Comparison of ENCODE assay signal across 8 mouse cellular contexts in genomic region chr7:16885271-16885776, GRCm38 (mm10). TPM values are rescaled to one million over a fixed set of nuclear protein-coding genes. Genes with fewer than 3 reads are reported as not detected.
DNase-seq lines count a peak whose midpoint lies in the region; ATAC-seq lines count a peak whose summit lies in the region.

No protein-coding gene starts in this region.

- no peak for DNase-seq in heart, postnatal 10 days
- peak; percentile 69 for DNase-seq in R1 (ENCODE audit: low read depth, low spot score)
- peak; percentile 46 for DNase-seq in hindbrain, embryonic 11.5 days (ENCODE audit: low spot score)
- DNase-seq in midbrain, embryonic 11.5 days (ENCODE audit: low spot score, missing footprints): no peak
- DNase-seq in right cerebral cortex, adult 2 months (ENCODE audit: low spot score in 2 of 2): no peak
- DNase-seq in layer of hippocampus, adult 9-10 months (ENCODE audit: low spot score): no peak
- no peak for DNase-seq in cerebellum, postnatal 4 days (ENCODE audit: low spot score in 2 of 2)

- H3K36me3 ChIP-seq in heart, embryonic 13.5 days: peaks cover 89% of the 10 kb centered on the region
- peaks cover 7% of the 10 kb centered on the region; the same call in 1 of the 2 replicates for H3K36me3 ChIP-seq in hindbrain, embryonic 11.5 days (ENCODE audit: control insufficient read depth, insufficient read depth, low read length)
- peaks cover 8% of the 10 kb centered on the region; the same call in 1 of the 2 replicates for H3K36me3 ChIP-seq in midbrain, embryonic 11.5 days (ENCODE audit: control insufficient read depth, insufficient read depth, low read length)

- no peak overlapping the region for H3K27ac ChIP-seq in heart, embryonic 13.5 days (replicated peaks)
- no peak overlapping the region; the same call in 1 of the 2 replicates for H3K27ac ChIP-seq in hindbrain, embryonic 11.5 days (ENCODE audit: low read depth, low read length)
- H3K27ac ChIP-seq in midbrain, embryonic 11.5 days (ENCODE audit: low read depth, low read length): no peak overlapping the region

- H3K27me3 ChIP-seq in heart, embryonic 13.5 days (replicated peaks): peaks cover 25% of the 10 kb centered on the region
- peaks cover 38% of the 10 kb centered on the region for H3K27me3 ChIP-seq in hindbrain, embryonic 11.5 days (ENCODE audit: control insufficient read depth, insufficient read depth, low read length)
- peaks cover 41% of the 10 kb centered on the region for H3K27me3 ChIP-seq in midbrain, embryonic 11.5 days (ENCODE audit: control insufficient read depth, insufficient read depth, low read length)

- H3K9me3 ChIP-seq in heart, embryonic 13.5 days: peaks cover 20% of the 10 kb centered on the region
- peaks cover 6% of the 10 kb centered on the region; the same call in 1 of the 2 replicates for H3K9me3 ChIP-seq in hindbrain, embryonic 11.5 days (ENCODE audit: control insufficient read depth, low read length)
- H3K9me3 ChIP-seq in midbrain, embryonic 11.5 days (ENCODE audit: control insufficient read depth, low read length): peaks cover 7% of the 10 kb centered on the region

- peak overlapping the region; percentile 39 for H3K4me3 ChIP-seq in heart, embryonic 13.5 days
- peak overlapping the region; percentile 21; the same call in 1 of the 2 replicates for H3K4me3 ChIP-seq in hindbrain, embryonic 11.5 days (ENCODE audit: low read depth, low read length)
- peak overlapping the region; percentile 23 for H3K4me3 ChIP-seq in midbrain, embryonic 11.5 days (ENCODE audit: low read depth, low read length)

- intact Hi-C loops in heart, postnatal 10 days (cut with DNase I): no loop called here

- ATAC-seq in heart, embryonic 13.5 days (ENCODE audit: extremely low read depth, insufficient number of reproducible peaks, low FRiP score, low TSS enrichment): no peak
- ATAC-seq in hindbrain, embryonic 11.5 days (ENCODE audit: low FRiP score): no peak
- ATAC-seq in midbrain, embryonic 11.5 days (ENCODE audit: low FRiP score): peak; percentile 26

- peak overlapping the region; percentile 37; the same call in 1 of the 2 replicates for H3K9ac ChIP-seq in heart, embryonic 13.5 days
- H3K9ac ChIP-seq in hindbrain, embryonic 11.5 days (ENCODE audit: low read depth, low read length): no peak overlapping the region
- H3K9ac ChIP-seq in midbrain, embryonic 11.5 days (ENCODE audit: low read length): no peak overlapping the region

- H3K4me2 ChIP-seq in heart, embryonic 13.5 days: peak overlapping the region; percentile 53
- peak overlapping the region; percentile 28 for H3K4me2 ChIP-seq in hindbrain, embryonic 11.5 days (replicated peaks; ENCODE audit: low read depth, low read length)
- peak overlapping the region; percentile 5; the same call in 1 of the 2 replicates for H3K4me2 ChIP-seq in midbrain, embryonic 11.5 days

- WGBS in heart, embryonic 13.5 days: 14% methylated on average over 88 of the region's 95 CpGs
- 14% methylated on average over 56 of the region's 95 CpGs for WGBS in hindbrain, embryonic 11.5 days
- 11% methylated on average over 77 of the region's 95 CpGs for WGBS in midbrain, embryonic 11.5 days

- H3K4me1 ChIP-seq in heart, embryonic 13.5 days: peaks cover 43% of the 10 kb centered on the region
- H3K4me1 ChIP-seq in hindbrain, embryonic 11.5 days (replicated peaks; ENCODE audit: control insufficient read depth, insufficient read depth, low read length): peaks cover 3% of the 10 kb centered on the region; the same call in 1 of the 2 replicates
- H3K4me1 ChIP-seq in midbrain, embryonic 11.5 days (ENCODE audit: control insufficient read depth, insufficient read depth, low read length): peaks cover 7% of the 10 kb centered on the region

RNA-seq across cellular contexts. Expression of gene Gng8, which starts 6.3 kb away (rescaled TPM):
- polyA plus RNA-seq in heart, embryonic 13.5 days (2015; fragmentation: Nextera tagmentation; extraction: Ambion mirVana): 4.5 and 4.9 TPM in 2 replicates
- total RNA-seq in heart, postnatal 10 days (2021): 1 to 10 TPM in 1 of 2 experiments, under 1 TPM in 1; 0.82 to 1.4 TPM
- polyA plus RNA-seq in hindbrain, embryonic 11.5 days (2014; fragmentation: Nextera tagmentation; extraction: Ambion mirVana): 9.0 and 11.0 TPM in 2 replicates
- 9.7 and 10.2 TPM in 2 replicates for polyA plus RNA-seq in midbrain, embryonic 11.5 days (2014; fragmentation: Nextera tagmentation; extraction: Ambion mirVana)

RNA-seq across cellular contexts. Expression of gene Dact3, which starts 10.2 kb away (rescaled TPM):
- polyA plus RNA-seq in heart, embryonic 13.5 days (2015; fragmentation: Nextera tagmentation; extraction: Ambion mirVana): 4.6 and 4.7 TPM in 2 replicates
- 10 to 100 TPM; 28.2 to 32.7 TPM for total RNA-seq in heart, postnatal 10 days (2021)
- polyA plus RNA-seq in hindbrain, embryonic 11.5 days (2014; fragmentation: Nextera tagmentation; extraction: Ambion mirVana): 7.6 and 8.0 TPM in 2 replicates
- 4.8 and 5.3 TPM in 2 replicates for polyA plus RNA-seq in midbrain, embryonic 11.5 days (2014; fragmentation: Nextera tagmentation; extraction: Ambion mirVana)

RNA-seq across cellular contexts. Expression of gene Ptgir, which starts 21.0 kb away (rescaled TPM):
- 0.32 and 0.59 TPM in 2 replicates for polyA plus RNA-seq in heart, embryonic 13.5 days (2015; fragmentation: Nextera tagmentation; extraction: Ambion mirVana)
- 1 to 10 TPM; 2.6 to 2.8 TPM for total RNA-seq in heart, postnatal 10 days (2021)
- 0.56 and 0.81 TPM in 2 replicates for polyA plus RNA-seq in hindbrain, embryonic 11.5 days (2014; fragmentation: Nextera tagmentation; extraction: Ambion mirVana)
- polyA plus RNA-seq in midbrain, embryonic 11.5 days (2014; fragmentation: Nextera tagmentation; extraction: Ambion mirVana): 0.94 and 1.2 TPM in 2 replicates

RNA-seq across cellular contexts. Expression of gene Calm3, which starts 38.6 kb away (rescaled TPM):
- polyA plus RNA-seq in heart, embryonic 13.5 days (2015; fragmentation: Nextera tagmentation; extraction: Ambion mirVana): 85.5 and 101 TPM in 2 replicates
- total RNA-seq in heart, postnatal 10 days (2021): 100 to 1,000 TPM; 252 to 262 TPM
- polyA plus RNA-seq in hindbrain, embryonic 11.5 days (2014; fragmentation: Nextera tagmentation; extraction: Ambion mirVana): 322 and 337 TPM in 2 replicates
- 284 and 295 TPM in 2 replicates for polyA plus RNA-seq in midbrain, embryonic 11.5 days (2014; fragmentation: Nextera tagmentation; extraction: Ambion mirVana)

RNA-seq across cellular contexts. Expression of gene Prkd2, which starts 42.6 kb away (rescaled TPM):
- polyA plus RNA-seq in heart, embryonic 13.5 days (2015; fragmentation: Nextera tagmentation; extraction: Ambion mirVana): 9.6 and 11.1 TPM in 2 replicates
- 10 to 100 TPM; 27.8 to 31.9 TPM for total RNA-seq in heart, postnatal 10 days (2021)
- 8.8 and 9.4 TPM in 2 replicates for polyA plus RNA-seq in hindbrain, embryonic 11.5 days (2014; fragmentation: Nextera tagmentation; extraction: Ambion mirVana)
- polyA plus RNA-seq in midbrain, embryonic 11.5 days (2014; fragmentation: Nextera tagmentation; extraction: Ambion mirVana): 9.2 and 10.3 TPM in 2 replicates

Comparison
In these comparisons a context has a peak if more than half of its experiments do, and no peak if none do; other contexts are left out.
1. DNase-seq: peak in R1 (single experiment) and hindbrain, embryonic 11.5 days (single experiment); none in heart, postnatal 10 days (0 of 2), midbrain, embryonic 11.5 days (single experiment), right cerebral cortex, adult 2 months (0 of 2), layer of hippocampus, adult 9-10 months (single experiment) and cerebellum, postnatal 4 days (0 of 2).
2. Peak in every context shown above with its lines, with median percentiles within 50 percentile points of each other: H3K4me2 ChIP-seq and H3K4me3 ChIP-seq.